Mouse (Mus musculus): ENCODE results near the gene Cdh1. TPM values are rescaled to one million over a fixed set of nuclear protein-coding genes. Genes with fewer than 3 reads are reported as not detected.
A peak's percentile ranks its signal among the peaks of the same experiment; 100 is the strongest.

Cdh1 gene
- total RNA-seq (2021) (not detected), polyA plus RNA-seq (2012; rRNA removed) (0.09 and 2.4 TPM in 2 replicates)
- long read RNA-seq, result 0 reads

GRCm38 (mm10) chr8:106603131-106603819 lies at the start of gene Cdh1:
Gene Cdh1 (plus strand): TSS chr8:106603351.
- Histone ChIP-seq H3K4me1 (ENCODE audit: control insufficient read depth, insufficient read depth, low read length) (no peaks in the 10 kb centered on the region), H3K27ac (no peak within 1 kb of the TSS), H3K79me2 (replicated peaks; ENCODE audit: control insufficient read depth, insufficient read depth, low read length) (no peaks in the 10 kb centered on the region), H3K36me3 (ENCODE audit: control insufficient read depth, insufficient read depth, low read length) (no peaks in the 10 kb centered on the region), H3K9ac (ENCODE audit: low read depth, low read length) (no peak within 1 kb of the TSS), H3K27me3 (ENCODE audit: control insufficient read depth, insufficient read depth, low read length) (peaks cover 18% of the 10 kb centered on the region), H3K4me3 (peak within 1 kb of the TSS; percentile 36; the same call in 1 of the 2 replicates)
- intact Hi-C loops (cut with DNase I), result no loop called here
- peak; percentile 21 to 33 for DNase-seq
- no peak for TF ChIP-seq EP300 (IDR thresholded peaks at IDR 0.05; ENCODE audit: insufficient read depth, low read depth, low read length)
- TF ChIP-seq POLR2A (IDR thresholded peaks at IDR 0.05; ENCODE audit: insufficient read depth, low read depth, low read length), result no peak
- TF ChIP-seq CTCF (IDR thresholded peaks at IDR 0.05), result no peak
- WGBS, result 1% methylated on average over 53 of the region's 53 CpGs

- no peak for TF ChIP-seq EP300 (IDR thresholded peaks at IDR 0.05; ENCODE audit: insufficient read depth, low read depth, low read length)
- peak; percentile 11; the same call in 1 of the 2 replicates for TF ChIP-seq CTCF (IDR thresholded peaks at IDR 0.05)
- no peak overlapping the region for H3K9ac ChIP-seq (ENCODE audit: low read depth, low read length)
- H3K4me1 ChIP-seq (ENCODE audit: control insufficient read depth, insufficient read depth, low read length), result no peaks in the 10 kb centered on the region
- no peak overlapping the region for H3K27ac ChIP-seq
- no peaks in the 10 kb centered on the region for H3K27me3 ChIP-seq (ENCODE audit: control insufficient read depth, insufficient read depth, low read length)
- WGBS, result 97% methylated on average over 5 of the region's 5 CpGs
- H3K4me3 ChIP-seq, result no peak overlapping the region
- H3K36me3 ChIP-seq (ENCODE audit: control insufficient read depth, insufficient read depth, low read length), result no peaks in the 10 kb centered on the region
- H3K79me2 ChIP-seq (replicated peaks; ENCODE audit: control insufficient read depth, insufficient read depth, low read length), result no peaks in the 10 kb centered on the region
- intact Hi-C loops (cut with DNase I), result no loop called here
- no peak for DNase-seq
These were observed 49.1 kb upstream of the Cdh1 start for GRCm38 (mm10) chr8:106554011-106554410.

- WGBS, result 49% methylated on average over 6 of the region's 7 CpGs
- DNase-seq, result no peak
- H3K4me3 ChIP-seq, result no peak overlapping the region
- intact Hi-C loops (cut with DNase I), result no loop called here
- no peaks in the 10 kb centered on the region for H3K27me3 ChIP-seq (ENCODE audit: control insufficient read depth, insufficient read depth, low read length)
- TF ChIP-seq POLR2A (IDR thresholded peaks at IDR 0.05; ENCODE audit: insufficient read depth, low read depth, low read length), result no peak
- TF ChIP-seq EP300 (IDR thresholded peaks at IDR 0.05; ENCODE audit: insufficient read depth, low read depth, low read length), result no peak
- no peak for TF ChIP-seq CTCF (IDR thresholded peaks at IDR 0.05)
- no peaks in the 10 kb centered on the region for H3K79me2 ChIP-seq (replicated peaks; ENCODE audit: control insufficient read depth, insufficient read depth, low read length)
- no peak overlapping the region for H3K9ac ChIP-seq (ENCODE audit: low read depth, low read length)
- no peaks in the 10 kb centered on the region for H3K36me3 ChIP-seq (ENCODE audit: control insufficient read depth, insufficient read depth, low read length)
- H3K27ac ChIP-seq, result no peak overlapping the region
- H3K4me1 ChIP-seq (ENCODE audit: control insufficient read depth, insufficient read depth, low read length), result no peaks in the 10 kb centered on the region
These were observed 47.0 kb upstream of the Cdh1 start for GRCm38 (mm10) chr8:106556068-106556645.

GRCm38 (mm10) chr8:106559844-106560243 lies 43.3 kb upstream of the Cdh1 start:
- Histone ChIP-seq H3K9ac (ENCODE audit: low read depth, low read length) (no peak overlapping the region), H3K79me2 (replicated peaks; ENCODE audit: control insufficient read depth, insufficient read depth, low read length) (no peaks in the 10 kb centered on the region), H3K27ac (no peak overlapping the region), H3K4me3 (no peak overlapping the region), H3K36me3 (ENCODE audit: control insufficient read depth, insufficient read depth, low read length) (no peaks in the 10 kb centered on the region), H3K4me1 (ENCODE audit: control insufficient read depth, insufficient read depth, low read length) (no peaks in the 10 kb centered on the region), H3K27me3 (ENCODE audit: control insufficient read depth, insufficient read depth, low read length) (no peaks in the 10 kb centered on the region)
- WGBS, result 52% methylated on average over 9 of the region's 9 CpGs
- TF ChIP-seq POLR2A (IDR thresholded peaks at IDR 0.05; ENCODE audit: insufficient read depth, low read depth, low read length), result no peak
- no peak for TF ChIP-seq CTCF (IDR thresholded peaks at IDR 0.05)
- no peak for TF ChIP-seq EP300 (IDR thresholded peaks at IDR 0.05; ENCODE audit: insufficient read depth, low read depth, low read length)
- intact Hi-C loops (cut with DNase I), result loop anchor here (2.0 kb wide), 1 partner anchor 87 kb away; no protein-coding TSS in a partner anchor
- DNase-seq, result no peak

GRCm38 (mm10) chr8:106561097-106561865 lies 41.9 kb upstream of the Cdh1 start:
- DNase-seq, result peak; percentile 44 to 60
- intact Hi-C loops (cut with DNase I), result loop anchor here (2.0 kb wide), 1 partner anchor 86 kb away; no protein-coding TSS in a partner anchor
- Histone ChIP-seq H3K4me3 (no peak overlapping the region), H3K4me1 (ENCODE audit: control insufficient read depth, insufficient read depth, low read length) (no peaks in the 10 kb centered on the region), H3K27me3 (ENCODE audit: control insufficient read depth, insufficient read depth, low read length) (no peaks in the 10 kb centered on the region), H3K27ac (no peak overlapping the region), H3K36me3 (ENCODE audit: control insufficient read depth, insufficient read depth, low read length) (no peaks in the 10 kb centered on the region), H3K9ac (ENCODE audit: low read depth, low read length) (no peak overlapping the region), H3K79me2 (replicated peaks; ENCODE audit: control insufficient read depth, insufficient read depth, low read length) (no peaks in the 10 kb centered on the region)
- WGBS, result 34% methylated on average over 21 of the region's 21 CpGs
- TF ChIP-seq CTCF (IDR thresholded peaks at IDR 0.05), result peak; percentile 67
- TF ChIP-seq POLR2A (IDR thresholded peaks at IDR 0.05; ENCODE audit: insufficient read depth, low read depth, low read length), result no peak
